Mouse (Mus musculus) neural tube, embryonic 13.5 days (tissue): Measurements from ENCODE around the gene Rnf225. TPM values are rescaled to one million over a fixed set of nuclear protein-coding genes. Genes with fewer than 3 reads are reported as not detected.
"Not testable (repeated sequence)": the region's sequence is repeated elsewhere in the genome, so short reads cannot be mapped to it uniquely, and the experiment has no call there.

ENCODE experiments used
- ATAC-seq: fragments of 200-750 bp; cut with Nextera tagmentation; 2 replicates; pipeline ENCODE4 v1.8.0; 2017; ENCODE audit warnings: low read depth, mild to moderate bottlenecking, moderate TSS enrichment, moderate library complexity
- H3K27ac ChIP-seq: fragments of 300-500 bp; sonication (generic); replicated peaks from 2 replicates; pipeline ENCODE4 v1.5.1; 2015; ENCODE audit warnings: moderate library complexity, mild to moderate bottlenecking, inconsistent platforms
- H3K27me3 ChIP-seq: fragments of 300-500 bp; sonication (generic); 2 replicates; pipeline ENCODE4 v1.6.1; 2015; ENCODE audit warnings: mild to moderate bottlenecking, inconsistent platforms
- H3K36me3 ChIP-seq: fragments of 300-500 bp; sonication (generic); 2 replicates; pipeline ENCODE4 v1.6.1; 2015; ENCODE audit warnings: mild to moderate bottlenecking, inconsistent platforms
- H3K4me1 ChIP-seq: fragments of 300-500 bp; sonication (generic); replicated peaks from 2 replicates; pipeline ENCODE4 v1.6.1; 2015; ENCODE audit warnings: inconsistent platforms
- H3K4me2 ChIP-seq: fragments of 300-500 bp; sonication (generic); 2 replicates; pipeline ENCODE4 v1.6.1; 2015; ENCODE audit warnings: inconsistent platforms, mild to moderate bottlenecking, moderate library complexity
- H3K4me3 ChIP-seq: fragments of 300-500 bp; sonication (generic); 2 replicates; pipeline ENCODE4 v1.5.1; 2015; ENCODE audit warnings: mild to moderate bottlenecking, inconsistent platforms
- H3K9ac ChIP-seq: fragments of 300-500 bp; sonication (generic); 2 replicates; pipeline ENCODE4 v1.6.1; 2015; ENCODE audit warnings: moderate library complexity, mild to moderate bottlenecking, inconsistent platforms
- H3K9me3 ChIP-seq: fragments of 300-500 bp; sonication (generic); 2 replicates; pipeline ENCODE4 v1.6.1; 2016; ENCODE audit warnings: inconsistent platforms
- WGBS: fragments of 180-500 bp; shearing (Covaris S2); methylation state at CpG from one replicate; pipeline ENCODE4 v1.1.7; 2015; 5-methylcytosine and 5-hydroxymethylcytosine counted together
- polyA plus RNA-seq: library from polyadenylated mRNA; unstranded; fragments of >200 nt; fragmentation: Nextera tagmentation; extraction: Ambion mirVana; gene quantifications from 2 replicates; pipeline ENCODE4 v1.2.1, GENCODE M21; 2015

Rnf225 gene
- 0.45 and 0.70 TPM in 2 replicates for polyA plus RNA-seq

DNA sequence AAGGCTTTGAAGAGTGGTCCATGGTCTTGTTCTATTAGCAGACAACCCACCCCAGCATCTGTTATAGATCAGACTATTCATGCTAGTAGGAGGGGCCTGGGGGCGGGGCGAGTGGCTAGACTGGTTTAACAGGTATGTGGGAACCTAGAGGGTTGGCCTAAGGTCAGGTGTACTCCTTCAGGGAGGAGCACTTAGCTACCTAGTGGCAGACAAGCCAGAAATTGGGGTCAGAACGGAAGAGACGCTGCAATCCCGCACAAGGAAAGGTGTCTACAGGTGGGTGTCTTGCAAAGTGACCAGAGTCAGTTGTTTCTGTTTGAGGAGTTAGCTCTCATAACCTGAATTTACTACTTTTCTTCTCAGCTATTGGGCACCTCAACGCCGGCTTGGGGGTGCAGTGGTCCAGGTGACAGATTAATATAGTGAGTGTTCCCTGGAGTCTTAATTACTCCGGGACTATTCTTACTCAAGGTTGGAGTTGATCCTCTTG lies at the start of gene Rnf225:
TSS of gene Rnf225 (plus strand) at position 226 of the 490 bp plus-strand sequence.
- ATAC-seq = no peak
- Histone ChIP-seq H3K27ac (no peak within 1 kb of the TSS), H3K4me3 (peak within 1 kb of the TSS; percentile 29), H3K9me3 (no peaks in the 10 kb centered on the region), H3K4me1 (peaks cover 18% of the 10 kb centered on the region), H3K4me2 (peak within 1 kb of the TSS; percentile 53), H3K27me3 (peaks cover 47% of the 10 kb centered on the region), H3K9ac (peak within 1 kb of the TSS; percentile 63), H3K36me3 (peaks cover 56% of the 10 kb centered on the region)
- 20% methylated on average over 8 of the region's 8 CpGs for WGBS

DNA sequence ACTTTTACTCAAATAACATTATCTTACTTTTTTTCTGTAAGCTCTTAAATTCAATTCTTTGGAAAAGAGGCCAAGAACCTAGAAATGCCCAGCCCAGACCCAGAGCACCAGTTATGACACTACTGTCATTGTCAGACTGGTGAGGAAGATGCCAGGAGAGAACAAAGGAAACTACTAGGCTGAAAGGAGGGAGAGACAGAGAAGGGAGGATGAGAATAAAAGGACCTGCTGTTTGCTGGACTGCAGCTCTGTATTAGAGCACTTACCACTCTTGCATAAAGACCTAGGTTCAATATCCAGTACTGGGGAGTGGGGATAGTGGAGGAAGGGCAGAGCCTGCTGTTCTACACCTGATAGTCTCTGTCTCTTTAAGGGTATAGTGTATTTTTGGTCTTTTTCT lies 47.2 kb upstream of the Rnf225 start:
- peak overlapping the region; percentile 55 for H3K4me3 ChIP-seq
- 0 out of 2 replicates have a peak, but pooled peaks have one; percentile 25 for ATAC-seq
- no peak overlapping the region for H3K27ac ChIP-seq
- H3K4me1 ChIP-seq = peaks cover 19% of the 10 kb centered on the region
- H3K27me3 ChIP-seq = no peaks in the 10 kb centered on the region
- H3K36me3 ChIP-seq = peaks cover 8% of the 10 kb centered on the region
- H3K9me3 ChIP-seq = no peaks in the 10 kb centered on the region
- H3K4me2 ChIP-seq = peak overlapping the region; percentile 77
- no peak overlapping the region for H3K9ac ChIP-seq

DNA sequence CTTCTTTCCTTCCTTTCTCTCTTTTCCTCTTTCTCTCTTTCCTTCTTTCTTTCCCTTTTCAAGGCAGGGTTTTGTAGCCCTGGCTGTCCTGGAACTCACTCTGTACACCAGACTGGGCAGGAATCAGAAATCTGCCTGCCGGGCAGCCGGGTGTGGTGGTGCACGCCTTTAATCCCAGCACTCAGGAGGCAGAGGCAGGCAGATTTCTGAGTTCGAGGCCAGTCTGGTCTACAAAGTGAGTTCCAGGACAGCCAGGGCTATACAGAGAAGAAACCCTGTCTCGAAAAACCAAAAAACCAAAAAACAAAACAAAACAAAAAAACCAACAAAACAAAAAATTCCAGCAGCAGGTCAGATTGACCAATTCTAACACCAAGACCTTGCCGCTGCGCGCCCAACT lies 46.7 kb upstream of the Rnf225 start:
- peaks cover 19% of the 10 kb centered on the region for H3K4me1 ChIP-seq
- H3K27me3 ChIP-seq, H3K27ac ChIP-seq, H3K9me3 ChIP-seq: not testable (repeated sequence)
- peak overlapping the region; percentile 78 for H3K9ac ChIP-seq
- peak overlapping the region; percentile 77 for H3K4me2 ChIP-seq
- peak; percentile 42 for ATAC-seq
- peaks cover 13% of the 10 kb centered on the region for H3K36me3 ChIP-seq
- WGBS = 39% methylated on average over 8 of the region's 8 CpGs
- peak overlapping the region; percentile 55 for H3K4me3 ChIP-seq

DNA sequence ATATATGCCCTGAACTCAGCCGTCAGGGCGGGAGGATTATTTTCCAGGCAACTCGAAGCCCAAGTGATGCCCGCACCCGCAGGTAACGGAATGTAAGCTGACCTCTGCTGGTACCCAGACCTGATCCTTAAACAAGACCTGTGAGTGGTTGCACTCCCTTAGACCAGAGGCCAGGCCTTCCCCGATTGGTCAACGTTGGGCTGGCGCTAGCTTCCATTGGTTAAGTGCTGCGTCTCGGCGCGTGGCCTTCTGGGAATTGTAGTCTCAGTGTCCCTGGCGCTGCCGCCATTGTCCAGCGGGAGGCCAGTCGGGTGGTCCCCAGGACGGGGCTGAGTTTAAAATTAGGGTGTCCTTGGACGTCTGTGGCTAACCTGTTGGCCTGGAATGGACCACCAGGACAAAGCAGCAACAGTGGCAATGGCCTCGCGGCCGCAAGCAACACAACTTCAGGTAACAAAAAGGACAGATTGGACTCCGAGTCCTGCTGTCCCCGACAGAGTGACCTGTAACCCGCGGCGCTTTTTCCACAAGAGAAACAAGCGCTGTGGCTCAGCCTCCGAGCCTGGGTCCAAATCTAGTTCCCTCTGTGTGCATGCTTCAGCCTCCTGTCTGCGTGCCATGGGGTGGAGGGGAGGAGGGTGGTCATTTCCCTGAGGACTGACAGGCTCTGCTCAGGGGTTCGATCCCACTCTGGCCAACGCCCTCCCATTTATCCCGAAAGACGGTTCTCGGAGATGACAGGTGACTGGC lies 46.1 kb upstream of the Rnf225 start, which contains the start of gene Zfp128:
TSS of gene Zfp128 (plus strand) at position 267 of the 750 bp plus-strand sequence.
- Histone ChIP-seq H3K36me3 (peaks cover 19% of the 10 kb centered on the region), H3K27ac (no peak within 1 kb of the TSS), H3K27me3 (no peaks in the 10 kb centered on the region), H3K4me2 (peak within 1 kb of the TSS; percentile 77), H3K4me1 (peaks cover 19% of the 10 kb centered on the region), H3K9me3 (no peaks in the 10 kb centered on the region), H3K9ac (peak within 1 kb of the TSS; percentile 78), H3K4me3 (peak within 1 kb of the TSS; percentile 55)
- peak; percentile 98 for ATAC-seq
- WGBS = 2% methylated on average over 35 of the region's 35 CpGs

DNA sequence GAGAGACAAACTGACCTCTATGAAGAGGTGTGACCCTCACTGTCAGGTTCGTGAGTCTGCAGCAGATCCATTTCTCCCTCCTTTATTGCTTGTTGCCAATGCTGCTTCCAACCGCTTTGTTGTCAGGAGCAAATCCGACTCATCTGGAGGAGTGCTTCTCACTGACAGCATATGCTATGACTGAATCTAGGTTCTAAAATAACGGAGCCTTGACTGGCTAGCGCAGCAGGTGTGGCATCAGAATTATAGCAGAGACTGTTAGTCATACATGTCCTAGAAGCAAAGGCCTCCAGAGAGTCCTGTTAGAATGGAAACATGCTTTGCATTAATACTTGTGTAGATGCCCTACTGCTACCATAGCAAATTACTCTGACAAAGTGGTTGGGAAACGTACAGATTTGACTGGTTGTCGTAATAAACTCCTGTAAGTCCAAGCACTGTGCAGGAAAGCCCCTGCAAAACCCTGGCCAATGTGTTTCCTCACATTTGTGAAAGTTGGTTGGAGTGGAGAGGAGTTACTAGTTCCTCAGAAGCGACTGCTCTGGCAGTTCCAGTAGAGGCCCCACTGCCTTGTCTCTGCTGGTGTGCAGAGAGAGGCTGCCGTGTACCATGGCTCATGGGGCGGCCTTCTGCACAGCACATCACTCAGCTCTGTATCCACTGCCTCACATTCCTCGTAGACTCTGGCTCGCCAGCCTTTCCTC lies 40.5 kb upstream of the Rnf225 start:
- H3K9ac ChIP-seq = no peak overlapping the region
- 93% methylated on average over 12 of the region's 12 CpGs for WGBS

DNA sequence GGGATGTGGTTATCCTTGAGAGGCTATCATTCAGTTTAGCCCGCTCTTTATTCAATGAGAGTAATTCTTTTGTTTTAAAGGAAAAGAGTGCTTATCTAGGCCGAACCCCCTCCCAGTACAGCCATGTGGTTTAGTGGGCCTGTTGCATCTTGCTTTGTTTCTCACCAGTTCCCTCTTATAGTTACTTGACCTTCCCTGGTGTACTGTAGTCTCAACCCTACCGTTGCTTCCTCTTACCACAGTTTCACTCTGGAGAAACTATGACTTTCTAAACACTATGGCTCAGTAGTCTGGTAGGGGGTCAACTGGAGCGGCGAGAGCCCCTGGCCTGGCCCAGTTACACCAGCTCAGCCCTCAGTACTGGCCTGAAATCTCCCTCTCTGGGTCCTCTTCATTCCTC lies 39.6 kb upstream of the Rnf225 start:
- WGBS = 96% methylated on average over 5 of the region's 5 CpGs
- H3K4me3 ChIP-seq = no peak overlapping the region
- no peak overlapping the region for H3K9ac ChIP-seq
- H3K27me3 ChIP-seq = no peaks in the 10 kb centered on the region
- H3K9me3 ChIP-seq = no peaks in the 10 kb centered on the region
- H3K4me2 ChIP-seq = no peak overlapping the region
- peaks cover 80% of the 10 kb centered on the region for H3K36me3 ChIP-seq
- ATAC-seq = no peak
- no peak overlapping the region for H3K27ac ChIP-seq
- peaks cover 7% of the 10 kb centered on the region for H3K4me1 ChIP-seq

More for the DNA sequence above, 40.5 kb upstream of the Rnf225 start:
- H3K36me3 ChIP-seq = peaks cover 71% of the 10 kb centered on the region
- H3K4me2 ChIP-seq = no peak overlapping the region
- no peaks in the 10 kb centered on the region for H3K9me3 ChIP-seq
- peaks cover 15% of the 10 kb centered on the region for H3K4me1 ChIP-seq
- no peak overlapping the region for H3K27ac ChIP-seq
- H3K4me3 ChIP-seq = no peak overlapping the region
- H3K27me3 ChIP-seq = no peaks in the 10 kb centered on the region
- no peak for ATAC-seq

DNA sequence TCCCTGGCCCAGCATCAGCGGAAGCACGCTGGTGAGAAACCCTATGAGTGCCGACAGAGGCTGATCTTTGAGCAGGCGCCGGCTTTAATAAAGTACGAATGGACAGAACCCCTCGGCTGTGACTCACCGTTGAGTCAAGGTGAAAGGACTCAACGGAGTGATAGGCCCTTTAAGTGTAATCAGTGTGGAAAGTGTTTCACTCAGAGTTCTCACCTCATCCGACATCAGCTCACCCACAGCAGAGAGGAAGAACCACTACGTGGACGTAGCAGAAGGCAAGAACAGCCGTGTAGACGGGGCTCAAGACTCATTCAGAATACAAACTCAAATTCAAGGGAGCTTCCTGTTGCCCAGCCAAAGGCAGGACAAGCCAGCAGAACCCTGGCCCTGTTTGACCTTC lies 36.3 kb upstream of the Rnf225 start:
- no peak for ATAC-seq
- Histone ChIP-seq H3K36me3 (peaks cover 62% of the 10 kb centered on the region), H3K4me2 (no peak overlapping the region), H3K9ac (no peak overlapping the region), H3K27ac (no peak overlapping the region), H3K4me1 (no peaks in the 10 kb centered on the region), H3K4me3 (no peak overlapping the region), H3K9me3 (no peaks in the 10 kb centered on the region), H3K27me3 (no peaks in the 10 kb centered on the region)
- WGBS = 95% methylated on average over 14 of the region's 14 CpGs

DNA sequence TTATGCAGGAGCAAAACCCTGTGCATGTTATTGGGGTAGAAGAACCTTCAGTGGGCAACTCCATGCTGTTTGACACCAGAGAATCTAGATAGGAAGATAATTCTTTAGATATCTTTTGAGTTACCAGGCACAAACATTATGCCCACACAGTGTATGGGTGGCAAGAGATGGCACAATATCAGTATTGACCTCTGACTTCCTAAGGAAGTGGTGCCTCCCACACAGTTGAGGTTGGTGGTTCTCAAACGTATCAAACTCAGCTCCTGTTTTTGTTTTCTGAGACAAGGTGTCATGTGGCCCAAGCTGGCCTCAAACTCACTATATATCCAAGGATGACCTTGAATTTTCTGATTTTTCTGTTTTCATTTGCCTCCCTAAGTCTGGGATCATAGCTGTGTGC lies 35.9 kb upstream of the Rnf225 start:
- Histone ChIP-seq H3K4me3 (no peak overlapping the region), H3K36me3 (peaks cover 58% of the 10 kb centered on the region), H3K27me3 (no peaks in the 10 kb centered on the region), H3K27ac (no peak overlapping the region), H3K9ac (no peak overlapping the region), H3K9me3 (no peaks in the 10 kb centered on the region), H3K4me2 (no peak overlapping the region), H3K4me1 (no peaks in the 10 kb centered on the region)
- WGBS = 91% methylated on average over 1 of the region's 1 CpGs
- ATAC-seq = no peak

DNA sequence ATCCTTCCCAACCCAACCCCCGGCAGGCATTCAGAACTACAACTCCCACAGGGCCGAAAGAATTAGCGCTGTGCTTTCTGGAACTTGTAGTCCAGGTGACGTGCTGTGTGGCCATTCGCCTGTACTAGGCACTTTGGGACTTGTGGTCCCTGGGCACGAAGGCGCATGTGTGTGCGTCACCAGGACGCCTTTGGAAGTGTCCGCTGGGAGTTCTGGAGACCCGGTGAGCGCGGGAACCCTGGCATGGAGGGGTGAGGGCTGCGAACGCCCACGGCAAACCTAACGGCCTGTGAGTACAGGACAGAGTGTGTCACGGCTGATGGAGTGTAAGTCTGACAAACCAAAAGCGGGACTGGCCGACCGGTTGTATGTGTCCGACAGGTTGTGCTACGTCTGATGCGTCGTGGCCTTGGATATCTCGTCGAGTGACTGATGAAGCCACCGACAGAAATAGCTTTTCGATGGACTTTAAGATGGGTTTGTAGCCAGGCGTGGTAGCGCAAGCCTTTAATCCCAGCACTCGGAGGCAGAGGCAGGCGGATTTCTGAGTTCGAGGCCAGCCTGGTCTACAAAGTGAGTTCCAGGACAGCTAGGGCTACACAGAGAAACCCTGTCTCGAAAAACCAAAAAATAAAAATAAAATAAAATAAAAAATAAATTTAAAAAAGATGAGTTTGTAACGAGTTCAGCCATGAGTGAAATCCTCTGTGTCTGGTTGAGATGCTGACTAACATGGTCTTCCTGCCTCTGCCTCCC lies 29.4 kb upstream of the Rnf225 start, which contains the start of gene Zscan22:
TSS of gene Zscan22 (plus strand) at position 161 of the 756 bp plus-strand sequence.
- Histone ChIP-seq H3K4me2 (peak within 1 kb of the TSS; percentile 57), H3K9ac (peak within 1 kb of the TSS; percentile 71), H3K36me3 (peaks cover 5% of the 10 kb centered on the region; the same call in 1 of the 2 replicates), H3K27ac (peak within 1 kb of the TSS; percentile 39; the same call in 1 of the 2 replicates), H3K27me3 (no peaks in the 10 kb centered on the region), H3K9me3 (no peaks in the 10 kb centered on the region), H3K4me1 (peaks cover 15% of the 10 kb centered on the region), H3K4me3 (peak within 1 kb of the TSS; percentile 61)
- 8% methylated on average over 36 of the region's 36 CpGs for WGBS
- peak; percentile 98 for ATAC-seq

DNA sequence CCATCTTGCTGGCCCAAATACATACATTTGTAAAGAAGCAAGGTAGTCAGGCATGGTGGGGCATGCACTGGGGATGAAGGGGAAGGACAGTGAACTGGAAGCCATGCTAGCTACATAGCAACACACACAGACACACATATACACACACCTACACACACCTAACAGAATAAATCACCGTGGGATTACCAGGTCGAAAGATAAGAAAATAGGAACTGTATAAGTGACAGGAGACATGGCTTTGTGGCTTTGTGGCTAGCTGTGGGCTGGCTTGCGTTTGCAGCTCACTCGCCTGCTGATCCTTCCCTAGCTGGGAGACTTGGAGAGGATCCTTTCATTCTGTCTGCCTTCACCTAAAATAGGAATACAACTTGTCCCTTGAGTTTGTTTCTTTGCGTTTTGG lies 25.7 kb upstream of the Rnf225 start:
- no peak for ATAC-seq
- Histone ChIP-seq H3K4me1 (peaks cover 15% of the 10 kb centered on the region), H3K36me3 (peaks cover 41% of the 10 kb centered on the region), H3K4me3 (no peak overlapping the region), H3K27ac (no peak overlapping the region), H3K4me2 (no peak overlapping the region), H3K9ac (no peak overlapping the region), H3K9me3 (no peaks in the 10 kb centered on the region), H3K27me3 (no peaks in the 10 kb centered on the region)
- WGBS = 93% methylated on average over 5 of the region's 5 CpGs

DNA sequence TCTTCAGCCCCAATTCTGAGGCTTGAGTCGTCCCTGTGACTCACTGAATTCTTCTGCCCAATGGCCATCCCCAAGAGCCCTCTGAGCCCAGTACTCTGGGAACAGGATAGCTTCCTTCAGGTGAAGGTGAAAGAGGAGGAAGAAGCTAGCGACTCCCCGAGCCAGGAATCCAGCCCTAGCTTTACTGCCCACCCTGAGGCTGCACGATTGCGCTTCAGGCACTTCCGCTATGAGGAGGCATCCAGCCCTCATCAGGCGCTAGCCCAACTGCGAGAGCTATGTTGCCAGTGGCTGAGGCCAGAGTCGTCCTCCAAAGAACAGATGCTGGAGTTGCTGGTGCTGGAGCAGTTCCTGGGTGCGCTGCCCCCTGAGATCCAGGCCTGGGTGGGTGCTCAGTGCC lies 23.6 kb upstream of the Rnf225 start:
- peaks cover 62% of the 10 kb centered on the region for H3K36me3 ChIP-seq
- no peaks in the 10 kb centered on the region for H3K9me3 ChIP-seq
- H3K4me2 ChIP-seq = no peak overlapping the region
- H3K9ac ChIP-seq = peak overlapping the region; percentile 49; the same call in 1 of the 2 replicates
- no peaks in the 10 kb centered on the region for H3K27me3 ChIP-seq
- ATAC-seq = no peak
- peaks cover 9% of the 10 kb centered on the region for H3K4me1 ChIP-seq
- H3K4me3 ChIP-seq = peak overlapping the region; percentile 5; the same call in 1 of the 2 replicates
- no peak overlapping the region for H3K27ac ChIP-seq
- WGBS = 51% methylated on average over 10 of the region's 10 CpGs
